Mouse (Mus musculus): ENCODE data around the gene Itpr2.

Itpr2 gene

DNA sequence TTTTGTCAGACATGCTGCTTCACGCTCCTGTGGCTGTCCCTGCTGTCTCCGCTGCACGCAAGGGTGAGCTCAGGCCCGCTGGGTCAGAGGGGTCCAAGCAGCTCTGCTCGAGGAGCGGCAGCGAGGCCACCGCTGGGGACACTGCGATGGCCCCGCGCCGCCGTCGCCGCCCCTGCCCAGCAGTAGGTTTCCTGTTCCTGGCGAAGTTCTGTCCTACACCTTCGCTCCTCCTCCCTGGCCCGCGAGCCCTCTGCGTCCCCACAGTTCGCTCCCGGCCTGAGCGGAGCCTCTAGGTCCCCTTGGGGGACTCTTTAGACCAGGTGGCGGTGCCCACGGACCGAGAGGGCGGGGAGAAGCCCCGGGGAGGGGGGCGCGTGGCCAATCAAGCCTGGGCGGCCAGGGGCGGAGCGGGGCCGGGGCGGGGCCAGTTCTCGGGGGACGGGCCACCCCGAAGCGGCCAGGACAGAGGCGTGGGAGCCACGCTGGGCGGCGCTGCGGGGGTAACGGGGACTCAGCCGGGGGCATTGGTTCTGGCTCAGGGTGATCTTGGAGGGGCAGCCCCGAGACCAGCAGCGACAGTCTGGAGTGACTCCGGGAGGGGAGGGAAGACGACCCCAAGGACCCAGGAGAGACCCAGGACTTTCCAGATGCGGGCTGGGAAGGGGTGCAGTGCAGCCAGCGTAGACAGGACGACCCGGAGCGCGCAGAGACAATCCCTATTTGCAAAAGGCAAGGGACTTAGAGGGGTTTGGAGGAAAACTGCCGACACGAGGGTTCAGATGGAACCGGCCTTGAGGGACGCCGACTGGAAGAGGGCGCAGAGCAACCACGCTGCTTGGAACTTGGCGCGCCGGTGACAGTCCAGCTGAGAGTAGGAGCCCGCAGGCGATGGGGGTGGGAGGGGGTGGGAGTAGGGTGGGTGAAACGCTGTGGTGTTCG lies at the start of gene Itpr2:
Gene Itpr2, minus strand, starts transcription at position 358 of the 939 bp plus-strand sequence.
- DNase-seq (ENCODE audit: low spot score): peak; percentile 89

DNA sequence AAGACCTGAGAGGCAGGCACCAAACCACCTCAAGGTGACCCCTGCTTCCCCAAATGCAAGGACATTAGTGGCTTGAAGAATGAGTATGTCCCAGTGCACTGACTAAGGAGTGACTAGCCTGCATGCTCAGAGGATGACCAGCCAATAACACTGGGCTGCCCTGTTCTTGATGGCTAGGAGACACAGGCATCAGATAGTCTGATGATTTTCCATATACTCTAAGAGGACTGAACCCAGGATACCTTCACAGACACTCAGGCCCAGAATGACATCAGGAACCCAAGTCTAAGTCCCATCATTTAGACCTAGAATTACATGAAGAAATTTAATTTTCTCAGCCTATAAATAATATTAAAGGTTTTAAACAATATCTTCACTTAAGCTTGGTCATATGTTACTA lies 49.3 kb upstream of the Itpr2 start:
- DNase-seq (ENCODE audit: low spot score): no peak

DNA sequence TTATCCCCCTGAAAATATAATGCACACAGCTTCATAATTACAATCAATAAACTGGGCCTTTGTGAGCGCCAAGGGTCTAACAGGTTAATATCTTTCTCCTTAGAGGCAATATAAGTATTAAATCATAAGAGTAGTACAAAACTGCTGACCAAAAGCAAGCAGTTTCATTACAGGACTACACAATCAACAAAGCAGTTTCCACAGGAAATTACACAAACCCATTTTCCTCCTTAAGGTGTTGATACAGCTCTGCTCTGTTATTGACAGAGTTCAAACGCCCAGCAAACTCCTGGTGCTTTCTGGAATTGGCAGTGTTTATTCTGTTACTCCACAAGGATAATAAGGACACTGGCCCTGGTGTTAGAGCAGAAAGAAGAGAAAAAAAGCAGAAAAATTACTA lies 48.4 kb upstream of the Itpr2 start:
- no peak for DNase-seq (ENCODE audit: low spot score)

DNA sequence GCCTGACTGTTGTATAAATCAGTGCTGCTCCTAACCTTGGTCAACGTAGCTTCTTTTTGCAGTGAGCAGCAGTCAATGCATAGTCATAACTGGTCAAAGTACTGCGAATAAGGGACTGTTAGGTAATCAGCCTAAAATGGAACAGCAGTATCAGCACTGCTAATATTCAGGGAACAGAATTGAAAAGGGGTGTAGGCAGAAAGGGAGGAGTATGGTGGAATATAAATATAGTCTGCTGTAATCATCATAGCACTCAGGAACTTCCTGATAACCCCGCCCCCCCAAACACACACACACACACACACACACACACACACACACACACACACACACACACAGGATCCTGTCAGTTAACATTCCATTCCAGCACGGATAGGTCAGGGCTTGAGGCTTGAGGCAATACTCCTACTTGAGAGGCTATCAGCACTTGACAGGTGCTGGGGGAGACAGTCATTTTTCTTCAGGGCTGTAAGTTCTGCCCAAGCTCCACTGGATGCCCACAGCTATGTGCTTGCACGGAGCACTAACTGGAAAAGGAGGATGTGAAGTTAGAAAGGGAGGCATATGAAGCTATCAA lies 43.4 kb upstream of the Itpr2 start:
- no peak for DNase-seq (ENCODE audit: low spot score)

DNA sequence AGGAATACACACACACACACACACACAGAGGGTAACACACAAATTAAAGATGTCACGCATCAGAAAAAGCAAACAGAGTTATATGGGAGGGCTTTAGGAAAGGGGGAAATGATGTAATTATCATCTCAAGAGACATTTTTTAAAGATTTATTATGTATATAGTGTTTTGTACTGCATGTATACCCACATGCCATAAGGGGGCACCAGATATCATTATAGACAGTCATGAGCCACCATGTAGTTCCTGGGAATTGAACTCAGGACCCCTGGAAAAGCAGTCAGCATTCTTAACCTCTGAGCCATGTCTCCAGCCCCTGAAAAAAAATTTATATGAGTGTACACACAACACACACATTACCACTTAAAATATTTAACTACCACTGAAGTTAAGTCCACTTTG lies 42.6 kb upstream of the Itpr2 start:
- no peak for DNase-seq (ENCODE audit: low spot score)

DNA sequence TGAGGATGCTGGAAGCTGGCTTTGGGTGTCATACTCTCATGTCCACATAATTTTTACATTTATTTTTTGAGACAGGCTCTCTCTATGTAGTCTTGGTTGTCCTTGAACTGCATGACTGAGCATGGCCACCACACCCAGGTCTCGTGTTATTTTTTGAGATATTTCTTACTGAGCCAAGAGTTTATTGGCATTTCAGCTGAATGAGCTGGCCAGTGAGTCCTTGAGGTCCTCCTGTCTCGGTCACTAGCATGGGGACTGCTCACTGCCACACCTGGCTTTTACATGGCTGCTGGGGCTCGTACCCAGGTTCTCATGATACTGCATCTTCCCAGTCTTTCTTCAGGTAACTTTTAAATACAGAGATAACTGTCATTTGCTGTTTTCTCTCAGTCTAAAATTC lies 38.4 kb upstream of the Itpr2 start:
- DNase-seq (ENCODE audit: low spot score): no peak

DNA sequence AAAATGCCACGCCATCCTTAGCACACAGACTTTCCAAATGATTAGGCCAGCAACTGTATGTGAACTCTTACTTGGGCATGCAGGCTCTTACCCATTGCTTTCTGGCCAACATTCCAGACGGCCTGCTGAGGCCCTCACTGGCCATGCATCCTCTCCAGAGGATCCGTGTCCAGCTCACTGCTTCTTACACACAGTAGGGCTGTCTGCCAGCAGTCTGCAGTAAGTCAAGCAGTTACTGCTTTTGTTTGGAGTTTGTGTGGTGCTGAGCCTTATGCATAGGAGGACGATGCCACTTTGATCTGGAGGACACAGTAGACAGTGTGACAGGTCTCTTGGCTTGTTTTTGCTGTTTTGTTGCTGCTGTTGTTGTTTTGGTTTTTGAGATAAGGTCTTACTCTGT lies 36.6 kb upstream of the Itpr2 start:
- DNase-seq (ENCODE audit: low spot score): no peak

DNA sequence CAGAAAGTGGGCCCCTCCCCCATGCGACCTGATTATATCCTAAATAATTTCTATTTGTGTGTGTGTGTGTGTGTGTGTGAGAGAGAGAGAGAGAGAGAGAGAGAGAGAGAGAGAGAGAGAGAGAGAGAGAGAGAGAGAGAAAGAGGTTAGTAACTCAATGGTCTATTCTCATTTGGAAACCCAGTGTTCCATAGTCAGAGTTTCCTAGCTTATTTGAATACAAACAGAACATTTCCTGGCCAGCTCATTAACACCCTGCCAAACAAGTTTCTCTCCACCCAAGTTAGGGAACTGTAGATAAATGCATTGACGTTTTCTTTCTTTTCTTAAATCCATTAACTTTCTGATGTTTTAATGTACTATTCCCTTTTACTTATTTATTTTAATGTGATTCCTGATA lies 36.0 kb upstream of the Itpr2 start:
- DNase-seq (ENCODE audit: low spot score): no peak

DNA sequence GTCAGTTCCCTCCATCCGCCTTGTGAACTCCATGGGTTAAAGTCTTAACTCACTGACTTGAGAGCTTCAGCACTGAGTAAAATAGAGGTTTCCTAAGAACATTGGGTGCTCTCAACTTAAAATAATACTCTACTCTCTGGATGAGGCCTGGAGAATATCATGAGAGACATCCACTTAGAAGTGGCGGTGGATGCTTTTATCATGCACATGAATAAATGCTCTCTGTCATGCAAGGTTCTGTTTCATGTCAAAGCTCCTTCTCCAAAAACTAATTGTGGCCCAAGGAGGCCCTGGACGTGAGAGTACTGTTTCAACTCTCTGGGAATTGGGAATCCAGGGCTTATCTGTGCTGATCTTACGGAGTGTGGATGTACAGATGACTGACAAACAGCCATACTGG lies 35.1 kb upstream of the Itpr2 start:
- DNase-seq (ENCODE audit: low spot score): no peak

DNA sequence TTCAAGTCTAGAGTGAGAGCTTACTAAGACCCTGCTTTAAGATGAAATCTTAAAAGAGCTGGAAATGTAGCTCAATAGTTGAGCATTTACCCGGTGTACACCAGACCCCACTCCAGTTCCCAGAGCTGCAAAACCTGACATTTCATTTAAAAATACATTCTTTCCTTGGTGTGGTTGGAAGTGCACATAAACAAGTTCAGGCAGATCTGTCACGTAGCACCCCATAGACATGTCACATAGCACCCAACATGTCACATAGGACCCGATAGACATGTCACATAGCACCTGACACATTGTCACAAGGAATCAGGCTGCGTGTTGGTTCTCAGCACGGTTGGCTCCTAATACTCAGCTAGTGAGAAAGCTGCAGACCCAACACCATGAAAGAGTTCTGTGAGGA lies 33.5 kb upstream of the Itpr2 start:
- DNase-seq (ENCODE audit: low spot score): no peak

DNA sequence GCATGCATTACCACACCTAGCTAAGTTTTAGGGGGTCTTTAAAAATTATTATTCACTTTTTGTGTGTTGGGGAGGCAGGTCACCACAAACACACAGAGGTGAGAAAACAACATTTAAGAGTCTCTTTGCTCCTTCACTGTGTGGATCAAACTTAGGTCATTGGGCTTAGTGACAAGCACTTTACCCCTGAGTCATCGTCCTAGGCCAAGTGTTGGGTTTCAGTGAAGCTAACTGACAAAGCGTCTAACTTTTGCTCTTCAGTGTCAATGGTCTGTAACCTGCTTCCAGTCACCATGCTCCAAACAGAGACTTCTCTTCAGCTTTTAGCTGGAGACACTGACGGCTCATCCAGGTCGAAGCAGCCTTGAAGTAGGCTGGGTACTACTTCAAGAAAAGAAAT lies 31.1 kb upstream of the Itpr2 start:
- DNase-seq (ENCODE audit: low spot score): no peak

DNA sequence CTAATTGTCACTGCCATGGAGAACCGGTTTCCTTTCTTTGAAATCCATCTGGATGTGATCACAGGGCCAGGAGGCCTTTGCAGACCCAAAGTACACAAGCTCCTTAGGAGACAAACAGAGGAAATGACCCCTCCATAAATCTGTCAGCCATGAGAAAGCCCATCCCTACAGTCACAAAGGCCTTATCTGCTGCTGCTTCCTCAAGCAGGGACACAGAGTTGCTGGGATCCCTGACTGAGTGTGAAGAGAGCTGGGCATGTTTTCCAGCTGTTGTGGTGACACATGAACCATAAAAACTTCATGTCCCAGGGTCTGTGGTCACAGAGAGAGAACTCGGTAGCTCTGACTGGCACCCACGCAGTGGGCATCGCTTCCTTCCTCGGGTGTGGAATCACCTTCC lies 28.7 kb upstream of the Itpr2 start:
- DNase-seq (ENCODE audit: low spot score): peak; percentile 44

DNA sequence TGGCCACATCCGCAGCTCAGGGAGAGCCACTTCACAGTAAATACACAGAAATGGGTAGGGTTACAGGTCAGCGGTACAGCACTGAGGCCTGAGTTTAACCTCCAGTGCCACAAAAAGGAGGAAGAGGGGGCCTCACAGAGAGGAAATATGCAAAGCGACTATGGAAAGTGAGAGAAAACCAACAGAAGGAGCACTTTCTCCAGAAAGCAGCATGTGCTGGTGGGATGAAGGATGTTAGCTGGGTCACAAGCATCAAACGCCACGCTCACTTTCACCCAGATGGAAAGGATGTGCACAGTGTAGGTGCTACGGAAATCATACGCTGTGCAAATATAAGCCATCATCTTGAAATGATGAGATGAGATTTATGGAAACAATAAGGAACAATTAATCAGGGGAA lies 28.3 kb upstream of the Itpr2 start:
- no peak for DNase-seq (ENCODE audit: low spot score)

DNA sequence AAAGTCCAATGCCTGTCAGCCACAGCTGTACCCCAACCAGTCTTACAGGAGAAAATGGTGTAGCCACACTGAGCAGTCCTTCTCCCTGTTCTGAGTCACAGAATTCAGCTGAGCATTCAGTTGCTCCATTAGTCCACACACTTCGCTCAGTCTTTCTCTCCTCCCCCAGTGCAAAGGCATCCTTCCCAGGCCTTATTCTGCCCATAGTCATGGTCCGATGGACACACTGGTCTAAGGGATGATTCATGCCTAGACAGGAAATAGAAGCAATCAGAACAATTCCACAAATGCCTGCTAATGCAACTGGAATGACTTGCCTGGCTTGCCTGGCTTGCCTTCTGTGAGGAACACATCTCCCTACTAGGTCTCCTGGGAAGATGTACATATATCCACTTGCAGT lies 25.5 kb upstream of the Itpr2 start:
- DNase-seq (ENCODE audit: low spot score): no peak

DNA sequence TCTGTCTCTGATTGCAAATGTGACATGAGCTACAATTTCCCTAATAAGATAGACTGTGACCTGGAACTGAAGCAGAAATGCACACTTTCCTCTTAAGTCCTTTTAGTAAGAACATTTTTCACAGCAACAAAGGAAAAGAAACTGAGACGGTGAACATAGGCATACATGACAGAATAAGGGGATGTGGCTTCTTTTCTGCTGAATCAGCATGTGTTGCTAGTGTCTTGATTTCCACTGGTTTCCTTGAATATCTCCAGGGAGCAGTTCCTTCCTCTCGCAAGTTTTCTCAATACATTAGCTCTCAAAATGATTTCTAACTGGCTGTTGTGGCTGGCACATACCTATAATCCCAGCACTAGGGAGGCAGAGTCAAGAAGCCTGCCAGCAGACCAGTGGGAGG lies 23.5 kb upstream of the Itpr2 start:
- DNase-seq (ENCODE audit: low spot score): no peak

DNA sequence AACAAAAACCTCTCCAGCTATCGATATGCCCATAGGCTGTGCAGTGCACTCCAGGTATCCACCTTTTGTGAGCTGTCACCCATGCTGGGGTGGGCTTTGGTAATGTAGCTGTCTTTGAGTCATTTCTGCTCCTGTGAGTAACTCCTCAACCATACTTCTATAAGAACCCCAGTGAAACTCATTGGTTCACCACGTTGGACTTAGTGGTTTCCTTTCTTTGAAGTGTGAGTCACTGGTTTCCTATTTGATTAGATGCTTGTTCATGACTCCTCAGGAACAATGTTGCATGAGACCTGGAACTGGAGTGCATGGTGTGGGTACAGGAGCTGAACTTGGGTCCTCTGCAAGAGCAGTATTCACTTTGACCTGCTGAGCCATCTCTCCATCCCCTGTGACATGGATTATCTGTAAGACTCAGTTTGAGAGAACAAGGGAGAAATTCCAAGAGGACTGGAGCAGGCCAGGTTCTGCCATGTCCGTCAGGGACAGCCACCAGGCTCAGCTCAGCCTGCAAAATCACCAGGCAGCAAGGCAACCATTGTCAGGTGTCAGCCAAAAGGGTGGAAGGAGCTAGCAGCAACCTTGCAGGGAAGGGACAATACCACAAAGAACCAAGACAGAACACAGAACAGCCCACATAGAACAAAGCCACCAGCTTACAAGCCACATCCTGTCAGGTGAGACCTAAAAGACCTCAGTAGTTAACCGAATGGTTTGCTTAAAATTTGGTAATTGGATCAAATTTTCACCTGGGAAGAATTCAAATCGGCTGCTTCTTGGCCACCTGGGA lies 19.6 kb upstream of the Itpr2 start:
- DNase-seq (ENCODE audit: low spot score): no peak

DNA sequence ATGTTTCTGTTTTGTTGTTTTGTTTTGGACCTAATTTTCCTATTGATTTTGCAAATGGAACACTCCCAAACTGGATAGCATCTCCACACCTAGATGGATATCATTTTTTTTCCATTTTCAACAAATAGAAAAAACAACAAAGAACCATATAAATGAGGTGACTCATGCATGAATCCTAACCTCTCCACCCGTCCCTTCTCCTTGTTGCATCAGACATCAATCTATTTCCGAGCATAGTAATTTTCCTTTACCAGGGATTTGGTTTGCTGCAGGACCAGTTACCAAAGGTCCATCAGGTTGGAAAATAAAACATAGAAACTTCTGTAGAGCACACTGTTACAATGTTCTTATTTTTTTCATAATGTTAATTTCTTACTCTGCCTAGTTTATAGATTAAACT lies 17.0 kb upstream of the Itpr2 start:
- DNase-seq (ENCODE audit: low spot score): no peak

DNA sequence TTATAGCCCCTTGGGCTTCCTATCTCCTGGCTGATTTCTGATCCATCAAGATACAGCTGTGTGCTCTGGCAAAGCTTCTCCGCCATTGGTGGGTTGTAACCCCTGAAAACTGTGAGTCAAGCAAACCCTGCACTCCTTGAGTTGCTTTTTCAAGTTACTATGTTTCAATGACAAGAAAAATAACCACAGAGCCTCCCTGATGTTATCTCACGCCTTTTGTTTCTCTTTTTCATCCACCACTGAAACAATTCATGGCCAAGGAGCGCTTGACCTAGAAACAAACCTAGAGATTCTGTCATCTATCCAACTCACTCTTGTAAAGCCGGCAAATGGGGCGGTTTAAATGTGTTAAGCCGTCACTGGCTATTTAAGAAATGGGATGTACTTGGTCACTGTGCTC lies 13.9 kb upstream of the Itpr2 start:
- no peak for DNase-seq (ENCODE audit: low spot score)

DNA sequence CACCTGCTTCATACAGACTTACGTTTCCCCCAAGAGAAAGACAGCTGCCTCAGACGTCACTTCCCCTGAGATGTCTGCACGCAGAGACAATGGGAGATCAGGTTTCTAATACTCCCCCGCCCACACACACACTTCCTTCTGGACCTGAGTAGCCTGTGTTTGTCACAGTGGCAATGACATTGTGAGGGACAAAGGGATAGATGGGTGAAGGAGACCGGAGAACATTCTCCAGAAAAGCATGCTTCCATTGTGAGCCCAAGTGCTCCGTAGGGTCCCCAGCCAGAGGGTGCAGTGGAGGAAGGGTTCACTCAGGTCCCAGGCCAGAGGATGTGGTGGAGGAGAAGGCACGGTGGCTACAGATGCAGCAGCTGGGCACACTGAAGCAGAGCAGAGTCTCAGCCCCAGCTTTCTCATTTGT lies 12.5 kb upstream of the Itpr2 start:
- DNase-seq (ENCODE audit: low spot score): no peak

DNA sequence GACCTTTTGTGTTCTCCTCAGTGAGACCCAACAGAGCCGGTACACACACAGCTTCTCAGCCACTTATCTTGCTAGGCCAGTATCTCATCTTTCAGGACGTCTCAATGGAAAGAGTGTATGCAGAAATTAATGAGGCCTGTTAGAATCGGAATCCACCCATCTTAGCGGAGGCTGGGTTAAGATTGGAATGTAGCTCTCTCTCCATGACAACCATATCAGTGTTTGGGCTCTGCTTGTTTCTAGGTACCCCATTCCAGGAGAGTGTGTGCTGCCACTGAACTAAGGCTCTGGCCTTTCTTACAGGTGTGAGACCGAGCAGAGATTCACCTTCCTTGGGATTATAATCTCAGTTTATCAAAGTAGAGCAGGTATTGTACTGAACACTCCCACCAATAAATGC lies 11.9 kb upstream of the Itpr2 start:
- DNase-seq (ENCODE audit: low spot score): no peak

DNA sequence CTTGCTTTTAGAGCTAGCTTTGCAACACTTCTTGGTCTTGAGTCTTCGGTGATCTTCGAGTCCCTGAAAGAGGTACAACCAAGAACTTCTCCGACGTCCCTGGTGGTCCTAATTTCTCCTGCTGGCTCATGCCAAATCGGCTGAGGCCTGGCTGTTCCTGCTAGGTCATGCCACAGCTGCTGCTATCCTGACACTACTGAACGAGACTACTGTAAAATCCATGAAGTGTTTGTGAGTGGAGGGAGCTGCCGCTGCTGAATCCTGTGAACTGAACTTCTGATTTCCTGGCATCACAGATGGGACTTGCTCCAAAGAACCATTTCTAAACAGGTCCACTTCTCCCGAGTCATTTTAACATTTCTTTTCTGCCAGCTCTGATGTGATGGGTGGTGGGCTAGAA lies 11.4 kb upstream of the Itpr2 start:
- DNase-seq (ENCODE audit: low spot score): no peak

DNA sequence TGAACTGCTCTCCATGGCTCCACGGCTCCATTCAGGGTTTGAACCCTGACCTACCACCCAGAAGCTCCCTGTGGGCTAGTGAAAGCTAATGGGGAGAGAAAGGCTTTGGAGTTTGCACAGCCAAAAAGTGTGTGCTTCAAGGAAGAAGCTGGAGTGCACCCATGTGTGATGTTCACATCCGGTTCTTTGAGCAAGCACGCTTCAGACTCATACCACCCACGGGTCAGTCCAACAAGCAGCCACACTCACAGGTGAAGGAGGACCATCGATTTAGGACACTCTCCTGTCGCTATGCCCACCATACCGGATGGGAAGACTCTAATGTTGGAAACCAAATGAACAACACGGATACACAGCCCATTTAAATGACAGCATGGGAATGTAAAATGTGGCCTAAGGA lies 9.5 kb upstream of the Itpr2 start:
- no peak for DNase-seq (ENCODE audit: low spot score)

DNA sequence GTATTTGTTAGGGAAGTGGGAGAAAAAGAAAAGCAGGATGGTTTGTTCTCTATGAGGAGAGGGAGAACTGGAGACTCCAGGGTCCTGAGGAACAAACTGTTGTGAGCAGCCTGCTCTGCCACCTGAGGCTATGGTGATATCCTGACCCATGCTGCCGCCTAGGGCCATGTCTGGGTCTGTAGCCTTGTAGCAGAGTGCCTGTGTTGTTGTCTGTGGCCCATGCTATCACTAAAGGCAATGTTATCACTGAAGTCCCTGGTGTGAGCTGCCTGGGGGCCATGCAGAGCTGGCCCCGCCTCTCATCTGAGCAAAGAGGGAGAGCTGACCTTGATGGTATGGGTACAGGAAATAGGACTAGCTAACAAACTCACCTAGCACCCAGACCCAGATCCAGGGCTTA lies 7.9 kb upstream of the Itpr2 start:
- DNase-seq (ENCODE audit: low spot score): no peak
